Mouse (Mus musculus) liver, embryonic 14.5 days (tissue): ENCODE results near the gene A030014E15Rik. TPM values are rescaled to one million over a fixed set of nuclear protein-coding genes. Genes with fewer than 3 reads are reported as not detected.
A peak's percentile ranks its signal among the peaks of the same experiment; 100 is the strongest.

Source experiments
- ATAC-seq: fragments of 200-750 bp; cut with Nextera tagmentation; 2 replicates; pipeline ENCODE4 v1.8.0; 2017; ENCODE audit warnings: moderate number of reproducible peaks, mild to moderate bottlenecking, moderate library complexity; ENCODE audit not compliant: insufficient read depth
- DNase-seq, 3 experiments: peaks; one replicate each; pipeline ENCODE4 v3.0.0-alpha.2; 2012 to 2013; ENCODE audit warnings: low read depth in 3 of 3, low spot score in 3 of 3
- H3K27ac ChIP-seq: fragments of 300-500 bp; sonication (generic); 2 replicates; pipeline ENCODE4 v1.5.1; 2014; ENCODE audit warnings: moderate library complexity, mild to moderate bottlenecking, control low read depth, inconsistent platforms
- H3K27me3 ChIP-seq: fragments of 300-500 bp; sonication (generic); 2 replicates; pipeline ENCODE4 v1.6.1; 2014; ENCODE audit warnings: mild to moderate bottlenecking, low read length, moderate library complexity; ENCODE audit not compliant: control insufficient read depth, insufficient read depth
- H3K36me3 ChIP-seq: fragments of 300-500 bp; sonication (generic); replicated peaks from 2 replicates; pipeline ENCODE4 v1.6.1; 2014; ENCODE audit warnings: low read depth; ENCODE audit not compliant: control insufficient read depth, insufficient read depth
- H3K4me1 ChIP-seq, 2 experiments: fragments of 200-500 bp in 1 of 2; fragments of 300-500 bp in 1 of 2; sonication (generic) in 1 of 2; replicated peaks; 2 replicates each; pipeline ENCODE4 v1.6.1; 2012 to 2014; ENCODE audit warnings: antibody characterized with exemption in 1 of 2, inconsistent platforms in 1 of 2, low read length in 1 of 2; ENCODE audit not compliant: control insufficient read depth in 2 of 2, insufficient read depth in 2 of 2
- H3K4me2 ChIP-seq: fragments of 300-500 bp; sonication (generic); 2 replicates; pipeline ENCODE4 v1.6.1; 2014; ENCODE audit warnings: low read depth, mild to moderate bottlenecking, control low read depth, moderate library complexity
- H3K4me3 ChIP-seq, 2 experiments: fragments of 200-500 bp in 1 of 2; fragments of 300-500 bp in 1 of 2; sonication (generic) in 1 of 2; 2 replicates each; pipeline ENCODE4 v1.5.1; 2012 to 2014; ENCODE audit warnings: low read depth in 2 of 2, low read length in 2 of 2, mild to moderate bottlenecking in 2 of 2, control low read depth in 1 of 2, inconsistent platforms in 1 of 2, moderate library complexity in 1 of 2; ENCODE audit not compliant: insufficient read depth in 1 of 2
- H3K9ac ChIP-seq: fragments of 300-500 bp; sonication (generic); replicated peaks from 2 replicates; pipeline ENCODE4 v1.6.1; 2014; ENCODE audit warnings: mild to moderate bottlenecking, control low read depth, moderate library complexity
- H3K9me3 ChIP-seq: fragments of 300-500 bp; sonication (generic); 2 replicates; pipeline ENCODE4 v1.6.1; 2016; ENCODE audit warnings: low read length, mixed read lengths; ENCODE audit not compliant: control insufficient read depth
- CTCF ChIP-seq: IDR thresholded peaks from 2 replicates; pipeline ENCODE4 v1.5.1; 2016; ENCODE audit warnings: antibody characterized with exemption, low read depth, control low read depth
- EP300 ChIP-seq: IDR thresholded peaks from 2 replicates; pipeline ENCODE4 v1.6.1; 2016; ENCODE audit warnings: antibody characterized with exemption, low read depth
- WGBS: fragments of 180-500 bp; shearing (Covaris S2); extraction: QIAGEN DNeasy Blood & Tissue Kit; methylation state at CpG from one replicate; pipeline ENCODE4 v1.1.7; 2014; ENCODE audit not compliant: insufficient replicate concordance; 5-methylcytosine and 5-hydroxymethylcytosine counted together
- polyA plus RNA-seq, 2 experiments: library from polyadenylated mRNA; depleted of rRNA in 1 of 2; stranded (reverse) in 1 of 2; unstranded in 1 of 2; fragments of >200 nt; fragmentation: Nextera tagmentation in 1 of 2; extraction: Ambion mirVana in 1 of 2; gene quantifications; 2 replicates each; pipeline versions ENCODE4 v1.2.1 to v1.2.3; 2012 to 2014

The A030014E15Rik gene
- polyA plus RNA-seq, 2 experiments, result 0.11 TPM; not detected in 1

DNA sequence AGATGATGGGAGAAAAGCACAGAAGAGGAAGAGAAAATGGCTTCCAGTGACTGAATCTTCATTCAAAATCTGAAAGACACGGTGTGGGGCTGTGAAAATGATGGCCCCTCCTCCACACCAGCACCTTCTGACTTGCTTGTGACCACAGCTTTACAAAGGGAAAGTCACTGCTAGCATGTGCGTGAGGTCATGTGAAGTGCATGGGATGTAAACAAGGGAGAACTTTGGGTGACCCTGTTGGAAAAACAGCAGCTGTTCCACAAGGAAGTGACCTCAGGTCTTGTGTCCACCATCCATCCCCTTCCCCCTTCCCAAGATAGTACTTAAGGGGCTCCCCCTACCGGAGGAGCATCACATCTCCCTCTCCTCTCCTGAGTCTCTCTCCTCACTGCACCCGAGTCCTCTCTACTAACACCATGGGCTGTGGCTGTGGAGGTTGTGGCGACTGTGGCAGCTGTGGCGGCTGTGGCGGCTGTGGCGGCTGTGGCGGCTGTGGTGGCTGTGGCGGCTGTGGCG is 35.2 kb downstream of the A030014E15Rik start, which contains the start of gene Gm47955:
Gene Gm47955 (plus strand): TSS at position 417 of the 516 bp plus-strand sequence.
- Histone ChIP-seq H3K9me3 (no peaks in the 10 kb centered on the region), H3K4me1 (no peaks in the 10 kb centered on the region), H3K4me2 (no peak within 1 kb of the TSS), H3K27ac (no peak within 1 kb of the TSS), H3K27me3 (no peaks in the 10 kb centered on the region), H3K36me3 (no peaks in the 10 kb centered on the region), H3K9ac (no peak within 1 kb of the TSS), H3K4me3 (no peak within 1 kb of the TSS)
- WGBS, result 74% methylated on average over 11 of the region's 11 CpGs
- TF ChIP-seq CTCF (no peak), EP300 (no peak)
- no peak for ATAC-seq
- DNase-seq, result no peak

- ATAC-seq, result no peak
These were observed 41.7 kb downstream of the A030014E15Rik start for GRCm38 (mm10) chr1:82966413-82966812.

DNA sequence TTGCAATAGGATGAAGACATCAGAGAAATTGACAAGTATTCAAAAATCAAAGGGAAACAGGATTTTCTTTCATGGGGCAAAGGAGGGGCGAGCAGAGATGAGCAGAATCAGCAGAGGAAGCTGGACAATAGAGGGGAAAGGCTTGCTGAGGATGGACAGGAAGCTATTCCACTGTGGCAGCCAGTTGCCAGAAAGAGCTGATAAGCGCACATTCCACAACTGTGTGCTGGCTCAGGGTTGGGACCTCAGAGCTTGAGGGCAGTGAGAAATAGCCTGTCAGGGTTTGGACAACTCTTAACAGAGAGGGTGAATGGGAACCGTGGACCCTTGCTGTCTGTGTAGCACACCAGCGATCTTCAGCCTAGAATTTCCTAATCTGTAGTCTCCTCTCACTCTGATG is 47.3 kb downstream of the A030014E15Rik start:
- no peak overlapping the region for H3K4me2 ChIP-seq
- TF ChIP-seq CTCF, result no peak
- no peak for TF ChIP-seq EP300
- no peak for DNase-seq
- H3K36me3 ChIP-seq, result no peaks in the 10 kb centered on the region
- H3K9ac ChIP-seq, result no peak overlapping the region
- no peak overlapping the region for H3K4me3 ChIP-seq
- no peaks in the 10 kb centered on the region for H3K9me3 ChIP-seq
- no peaks in the 10 kb centered on the region for H3K27me3 ChIP-seq
- 17% methylated on average over 4 of the region's 4 CpGs for WGBS
- H3K4me1 ChIP-seq, result peaks cover 0 to 7% of the 10 kb centered on the region in 2 experiments; a peak in 3 of 4 replicates
- H3K27ac ChIP-seq, result no peak overlapping the region
- ATAC-seq, result peak; percentile 52; the same call in 1 of the 2 replicates

More at GRCm38 (mm10) chr1:82966413-82966812, 41.7 kb downstream of the A030014E15Rik start:
- no peaks in the 10 kb centered on the region for H3K4me1 ChIP-seq
- H3K27me3 ChIP-seq, result no peaks in the 10 kb centered on the region
- no peaks in the 10 kb centered on the region for H3K36me3 ChIP-seq
- H3K9ac ChIP-seq, result no peak overlapping the region
- no peak for DNase-seq
- no peak overlapping the region for H3K4me2 ChIP-seq
- no peak overlapping the region for H3K4me3 ChIP-seq
- TF ChIP-seq EP300, result no peak
- TF ChIP-seq CTCF, result no peak
- WGBS, result 34% methylated on average over 3 of the region's 3 CpGs
- H3K27ac ChIP-seq, result no peak overlapping the region
- H3K9me3 ChIP-seq, result no peaks in the 10 kb centered on the region

DNA sequence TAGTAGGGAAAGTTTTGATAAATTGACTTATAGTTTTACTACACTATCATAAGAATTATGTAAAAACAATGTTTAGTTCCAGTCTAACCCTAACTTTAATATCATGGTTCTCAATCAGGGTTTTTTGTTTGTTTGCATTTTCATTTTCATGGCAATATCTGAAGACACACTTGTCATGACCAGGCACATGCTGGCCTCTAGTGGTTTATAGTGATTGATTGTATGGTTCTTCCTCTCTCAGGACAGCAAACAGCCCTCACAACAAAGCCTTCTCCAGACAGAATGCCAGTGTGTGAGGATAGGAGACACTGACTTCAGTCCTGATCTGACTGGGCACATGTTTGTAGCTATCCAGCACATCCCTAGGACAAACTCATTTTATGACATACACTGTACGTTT is 48.5 kb downstream of the A030014E15Rik start:
- Histone ChIP-seq H3K4me1 (peaks cover 0 to 7% of the 10 kb centered on the region in 2 experiments; a peak in 3 of 4 replicates), H3K36me3 (no peaks in the 10 kb centered on the region), H3K27ac (no peak overlapping the region), H3K9ac (no peak overlapping the region), H3K4me3 (no peak overlapping the region), H3K4me2 (no peak overlapping the region), H3K9me3 (no peaks in the 10 kb centered on the region), H3K27me3 (no peaks in the 10 kb centered on the region)
- no peak for DNase-seq
- 44% methylated on average over 1 of the region's 1 CpGs for WGBS
- ATAC-seq, result no peak
- TF ChIP-seq EP300 (no peak), CTCF (no peak)

GRCm38 (mm10) chr1:82973901-82974300 is 49.2 kb downstream of the A030014E15Rik start:
- Histone ChIP-seq H3K36me3 (no peaks in the 10 kb centered on the region), H3K27ac (no peak overlapping the region), H3K27me3 (no peaks in the 10 kb centered on the region), H3K9ac (no peak overlapping the region), H3K4me3 (no peak overlapping the region), H3K4me2 (no peak overlapping the region), H3K4me1 (peaks cover 0 to 7% of the 10 kb centered on the region in 2 experiments; a peak in 3 of 4 replicates), H3K9me3 (no peaks in the 10 kb centered on the region)
- WGBS, result 18% methylated on average over 6 of the region's 6 CpGs
- TF ChIP-seq CTCF (no peak), EP300 (no peak)
- no peak for ATAC-seq
- no peak for DNase-seq
